Mouse (Mus musculus): ENCODE results near the gene Serinc2. TPM values are rescaled to one million over a fixed set of nuclear protein-coding genes. Genes with fewer than 3 reads are reported as not detected.
A peak's percentile ranks its signal among the peaks of the same experiment; 100 is the strongest.

Serinc2 gene
- total and polyA plus RNA-seq, 2 experiments from 2014 or later, result 17.8 to 18.7 TPM

GRCm38 (mm10) chr4:130266601-130267000, 12.4 kb downstream of the Serinc2 start:
- H3K9ac ChIP-seq (replicated peaks; ENCODE audit: low read length), result no peak overlapping the region
- no peak for ATAC-seq

GRCm38 (mm10) chr4:130264698-130265349, 14.2 kb downstream of the Serinc2 start:
- no peaks in the 10 kb centered on the region for H3K9me3 ChIP-seq (ENCODE audit: low read length)
- peak; percentile 73 for TF ChIP-seq CTCF (IDR thresholded peaks at IDR 0.05; ENCODE audit: low read depth)
- no peaks in the 10 kb centered on the region for H3K27me3 ChIP-seq (ENCODE audit: insufficient read depth, low read length)
- no peaks in the 10 kb centered on the region; the same call in 1 of the 2 replicates for H3K4me1 ChIP-seq (ENCODE audit: insufficient read depth, low read length)
- no peak overlapping the region for H3K4me2 ChIP-seq (ENCODE audit: low read depth, low read length)
- no peaks in the 10 kb centered on the region for H3K36me3 ChIP-seq (ENCODE audit: insufficient read depth, low read length)
- H3K27ac ChIP-seq, result no peak overlapping the region
- DNase-seq (ENCODE audit: low spot score) (peak; percentile 73), ATAC-seq (peak; percentile 43)
- no peak overlapping the region for H3K4me3 ChIP-seq (ENCODE audit: low read length)
- 25% methylated on average over 24 of the region's 24 CpGs for WGBS
- no peak overlapping the region for H3K9ac ChIP-seq (replicated peaks; ENCODE audit: low read length)

More at GRCm38 (mm10) chr4:130266601-130267000, 12.4 kb downstream of the Serinc2 start:
- no peak overlapping the region for H3K27ac ChIP-seq
- WGBS, result 74% methylated on average over 9 of the region's 9 CpGs
- H3K4me3 ChIP-seq (ENCODE audit: low read length), result no peak overlapping the region
- H3K9me3 ChIP-seq (ENCODE audit: low read length), result no peaks in the 10 kb centered on the region
- no peaks in the 10 kb centered on the region for H3K36me3 ChIP-seq (ENCODE audit: insufficient read depth, low read length)
- H3K27me3 ChIP-seq (ENCODE audit: insufficient read depth, low read length), result no peaks in the 10 kb centered on the region
- DNase-seq (ENCODE audit: low spot score), result no peak
- H3K4me2 ChIP-seq (ENCODE audit: low read depth, low read length), result no peak overlapping the region
- H3K4me1 ChIP-seq (ENCODE audit: insufficient read depth, low read length), result no peaks in the 10 kb centered on the region; the same call in 1 of the 2 replicates
- TF ChIP-seq CTCF (IDR thresholded peaks at IDR 0.05; ENCODE audit: low read depth), result no peak

- Histone ChIP-seq H3K27me3 (ENCODE audit: insufficient read depth, low read length) (no peaks in the 10 kb centered on the region), H3K4me3 (ENCODE audit: low read length) (no peak overlapping the region), H3K4me1 (ENCODE audit: insufficient read depth, low read length) (no peaks in the 10 kb centered on the region; the same call in 1 of the 2 replicates), H3K9me3 (ENCODE audit: low read length) (no peaks in the 10 kb centered on the region), H3K27ac (no peak overlapping the region), H3K4me2 (ENCODE audit: low read depth, low read length) (no peak overlapping the region), H3K9ac (replicated peaks; ENCODE audit: low read length) (no peak overlapping the region), H3K36me3 (ENCODE audit: insufficient read depth, low read length) (no peaks in the 10 kb centered on the region)
- DNase-seq (ENCODE audit: low spot score) (no peak), ATAC-seq (no peak)
- WGBS, result 23% methylated on average over 11 of the region's 11 CpGs
- no peak for TF ChIP-seq CTCF (IDR thresholded peaks at IDR 0.05; ENCODE audit: low read depth)
Measured at GRCm38 (mm10) chr4:130264131-130264530, 14.9 kb downstream of the Serinc2 start.

GRCm38 (mm10) chr4:130260406-130260805, 18.6 kb downstream of the Serinc2 start:
- Histone ChIP-seq H3K27me3 (ENCODE audit: insufficient read depth, low read length) (no peaks in the 10 kb centered on the region), H3K36me3 (ENCODE audit: insufficient read depth, low read length) (peaks cover 3% of the 10 kb centered on the region; the same call in 1 of the 2 replicates), H3K9me3 (ENCODE audit: low read length) (no peaks in the 10 kb centered on the region), H3K4me2 (ENCODE audit: low read depth, low read length) (no peak overlapping the region), H3K9ac (replicated peaks; ENCODE audit: low read length) (no peak overlapping the region), H3K4me1 (ENCODE audit: insufficient read depth, low read length) (no peaks in the 10 kb centered on the region; the same call in 1 of the 2 replicates), H3K4me3 (ENCODE audit: low read length) (no peak overlapping the region), H3K27ac (no peak overlapping the region)
- no peak for DNase-seq (ENCODE audit: low spot score)
- ATAC-seq, result no peak
- TF ChIP-seq CTCF (IDR thresholded peaks at IDR 0.05; ENCODE audit: low read depth), result peak; percentile 51
- WGBS, result 40% methylated on average over 5 of the region's 5 CpGs

- no peaks in the 10 kb centered on the region for H3K4me1 ChIP-seq (ENCODE audit: insufficient read depth, low read length)
- ATAC-seq (0 out of 2 replicates have a peak, but pooled peaks have one; percentile 39), DNase-seq (ENCODE audit: low spot score) (no peak)
- TF ChIP-seq CTCF (IDR thresholded peaks at IDR 0.05; ENCODE audit: low read depth), result no peak
- no peak overlapping the region for H3K4me2 ChIP-seq (ENCODE audit: low read depth, low read length)
- H3K36me3 ChIP-seq (ENCODE audit: insufficient read depth, low read length), result peaks cover 10% of the 10 kb centered on the region; the same call in 1 of the 2 replicates
- no peak overlapping the region for H3K27ac ChIP-seq
- H3K9me3 ChIP-seq (ENCODE audit: low read length), result no peaks in the 10 kb centered on the region
- H3K27me3 ChIP-seq (ENCODE audit: insufficient read depth, low read length), result no peaks in the 10 kb centered on the region
- 70% methylated on average over 8 of the region's 8 CpGs for WGBS
- no peak overlapping the region for H3K4me3 ChIP-seq (ENCODE audit: low read length)
- no peak overlapping the region for H3K9ac ChIP-seq (replicated peaks; ENCODE audit: low read length)
Measured at GRCm38 (mm10) chr4:130252441-130253157, 26.4 kb downstream of the Serinc2 start.

- no peaks in the 10 kb centered on the region for H3K9me3 ChIP-seq (ENCODE audit: low read length)
- WGBS, result 57% methylated on average over 3 of the region's 3 CpGs
- DNase-seq (ENCODE audit: low spot score) (no peak), ATAC-seq (no peak)
- H3K4me1 ChIP-seq (ENCODE audit: insufficient read depth, low read length), result no peaks in the 10 kb centered on the region
- no peak overlapping the region for H3K4me2 ChIP-seq (ENCODE audit: low read depth, low read length)
- no peak overlapping the region for H3K4me3 ChIP-seq (ENCODE audit: low read length)
- H3K27ac ChIP-seq, result no peak overlapping the region
- TF ChIP-seq CTCF (IDR thresholded peaks at IDR 0.05; ENCODE audit: low read depth), result no peak
- H3K9ac ChIP-seq (replicated peaks; ENCODE audit: low read length), result no peak overlapping the region
- peaks cover 10% of the 10 kb centered on the region; the same call in 1 of the 2 replicates for H3K36me3 ChIP-seq (ENCODE audit: insufficient read depth, low read length)
- no peaks in the 10 kb centered on the region for H3K27me3 ChIP-seq (ENCODE audit: insufficient read depth, low read length)
Measured at GRCm38 (mm10) chr4:130251763-130252162, 27.2 kb downstream of the Serinc2 start.

Data from hindbrain, postnatal 0 days (tissue).